Mouse (Mus musculus) ES-E14 (cell line): Measurements from ENCODE around the gene Lsm7.
A peak's percentile ranks its signal among the peaks of the same experiment; 100 is the strongest.

ENCODE experiments used
- CHD2 ChIP-seq: IDR thresholded peaks from 2 replicates; pipeline ENCODE4 v1.6.1; 2014; ENCODE audit warnings: mild to moderate bottlenecking, low read depth, low read length, inconsistent platforms
- HCFC1 ChIP-seq: IDR thresholded peaks from 2 replicates; pipeline ENCODE4 v1.6.1; 2012; ENCODE audit warnings: low read length, inconsistent platforms, borderline replicate concordance; ENCODE audit not compliant: insufficient read depth
- MAFK ChIP-seq: IDR thresholded peaks from 2 replicates; pipeline ENCODE4 v1.6.1; 2014; ENCODE audit warnings: mild to moderate bottlenecking, low read depth, low read length, inconsistent platforms; ENCODE audit not compliant: insufficient read depth

DNA sequence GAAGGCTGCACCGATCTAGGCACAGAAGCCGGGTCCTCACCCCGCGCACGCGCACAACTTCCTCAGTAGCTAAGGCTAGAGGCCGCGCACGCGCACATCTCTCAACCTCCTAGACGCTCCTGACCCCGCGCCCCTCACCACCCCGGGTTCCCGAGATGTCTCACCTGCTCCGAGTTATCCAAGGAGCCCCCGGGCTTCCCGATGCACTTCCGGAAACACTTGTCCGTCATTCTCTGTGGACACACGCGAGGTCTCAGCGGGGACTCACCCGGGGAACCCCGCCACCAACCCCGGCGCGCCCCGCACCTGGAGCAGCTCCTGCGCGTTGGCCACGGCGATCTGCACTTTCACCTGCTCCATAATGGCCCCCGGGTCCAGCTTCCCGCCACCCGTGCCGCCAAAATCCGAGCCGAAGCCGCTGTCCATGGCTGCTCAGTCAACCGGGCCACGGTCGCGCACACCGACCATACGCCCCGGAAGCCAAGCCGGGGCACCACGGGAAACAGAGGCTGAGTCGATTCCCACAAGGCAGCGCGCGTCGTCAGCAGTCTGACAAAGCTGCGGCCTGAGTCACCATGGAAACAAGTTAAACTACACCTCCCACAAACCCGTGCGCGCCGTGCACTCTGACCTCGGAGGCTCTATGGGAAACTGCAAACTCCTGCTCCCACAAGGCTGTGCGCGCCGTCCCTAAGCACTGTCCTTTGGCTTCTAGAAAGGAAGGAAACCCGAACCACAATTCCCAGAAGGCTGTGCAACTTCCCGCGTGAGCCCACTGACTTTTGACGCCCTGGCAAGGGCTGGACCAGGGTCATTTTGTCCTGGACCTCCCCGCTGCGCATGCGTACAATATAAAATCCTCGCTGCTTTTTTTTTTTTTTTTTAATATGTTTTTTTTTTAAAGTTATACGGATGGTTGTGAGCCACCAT lies 45.6 kb upstream of the Lsm7 start, which contains the start of gene Timm13:
- peak; percentile 69; the same call in 1 of the 2 replicates for TF ChIP-seq MAFK
- peak; percentile 99 for TF ChIP-seq HCFC1
- TF ChIP-seq CHD2 = peak; percentile 96
